Mouse (Mus musculus) testis, adult 2 months (tissue): ENCODE measurements around the gene Xpnpep1. TPM values are rescaled to one million over a fixed set of nuclear protein-coding genes. Genes with fewer than 3 reads are reported as not detected.
A peak's percentile ranks its signal among the peaks of the same experiment; 100 is the strongest.

Experiments used
- H3K27ac ChIP-seq: fragments of 200-500 bp; 2 replicates; pipeline ENCODE4 v1.5.1; 2012; ENCODE audit warnings: low read depth, low read length; ENCODE audit not compliant: control insufficient read depth, insufficient read depth
- H3K27me3 ChIP-seq: fragments of 200-500 bp; 2 replicates; pipeline ENCODE4 v1.6.1; 2012; ENCODE audit warnings: mild to moderate bottlenecking, low read length, moderate library complexity; ENCODE audit not compliant: control insufficient read depth, insufficient read depth
- H3K36me3 ChIP-seq: fragments of 200-500 bp; 2 replicates; pipeline ENCODE4 v1.6.1; 2012; ENCODE audit warnings: mild to moderate bottlenecking, low read length; ENCODE audit not compliant: control insufficient read depth, insufficient read depth
- H3K4me1 ChIP-seq: fragments of 200-500 bp; 2 replicates; pipeline ENCODE4 v1.6.1; 2012; ENCODE audit warnings: low read length; ENCODE audit not compliant: control insufficient read depth, insufficient read depth
- H3K4me3 ChIP-seq: fragments of 200-500 bp; 2 replicates; pipeline ENCODE4 v1.5.1; 2012; ENCODE audit warnings: low read depth, mild to moderate bottlenecking, low read length, moderate library complexity, mixed read lengths; ENCODE audit not compliant: control insufficient read depth
- CTCF ChIP-seq: fragments of 200-500 bp; IDR thresholded peaks from 2 replicates; pipeline ENCODE4 v1.5.1; 2012; ENCODE audit warnings: low read depth, mild to moderate bottlenecking, inconsistent platforms, low read length, moderate library complexity; ENCODE audit not compliant: control insufficient read depth, insufficient read depth, insufficient replicate concordance
- POLR2A ChIP-seq: fragments of 200-500 bp; IDR thresholded peaks from 2 replicates; pipeline ENCODE4 v1.6.1; 2012; ENCODE audit warnings: low read depth, mild to moderate bottlenecking, inconsistent platforms, low read length, moderate library complexity; ENCODE audit not compliant: control insufficient read depth
- polyA plus RNA-seq: library from polyadenylated mRNA; depleted of rRNA; stranded (reverse); fragments of >200 nt; gene quantifications from 2 replicates; pipeline ENCODE4 v1.2.3, GENCODE M21; 2012

The Xpnpep1 gene
- polyA plus RNA-seq, 1 experiment, result 141 TPM

DNA sequence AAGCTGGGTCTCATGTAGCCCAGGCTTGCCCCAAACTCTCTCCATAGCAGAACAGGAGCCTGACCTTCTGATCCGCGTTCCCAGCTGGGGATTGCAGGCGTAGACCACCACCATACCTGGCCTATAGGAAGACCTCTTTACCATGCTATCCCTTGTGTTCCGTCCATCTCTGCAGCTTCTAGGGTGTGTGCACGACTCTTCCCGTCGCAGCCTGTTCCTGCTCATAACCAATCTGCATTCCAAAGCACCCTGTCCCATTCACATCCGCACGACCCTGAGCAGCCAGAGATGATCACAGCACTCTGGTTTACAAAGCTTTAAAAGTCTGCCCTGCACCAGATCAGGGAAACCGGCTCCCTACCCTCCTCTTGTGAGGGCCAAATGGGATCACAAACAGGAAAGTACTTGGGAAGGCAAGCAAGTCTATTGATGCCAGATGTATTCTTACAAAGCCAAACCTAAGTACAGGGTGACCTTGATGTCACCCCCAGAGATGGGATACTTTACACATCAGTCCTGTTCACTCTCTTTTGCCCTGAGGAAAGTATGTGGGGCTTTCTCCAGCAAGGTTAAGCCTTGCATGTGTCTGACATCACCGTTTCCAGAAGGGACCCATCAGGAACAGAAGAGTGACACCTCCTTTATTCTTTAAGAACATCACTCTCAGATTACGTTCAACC is 24.4 kb upstream of the Xpnpep1 start:
- H3K36me3 ChIP-seq, result no peaks in the 10 kb centered on the region
- no peaks in the 10 kb centered on the region for H3K27me3 ChIP-seq
- H3K27ac ChIP-seq, result no peak overlapping the region
- TF ChIP-seq POLR2A, result no peak
- TF ChIP-seq CTCF, result no peak
- peaks cover 4% of the 10 kb centered on the region; the same call in 1 of the 2 replicates for H3K4me1 ChIP-seq
- no peak overlapping the region for H3K4me3 ChIP-seq

DNA sequence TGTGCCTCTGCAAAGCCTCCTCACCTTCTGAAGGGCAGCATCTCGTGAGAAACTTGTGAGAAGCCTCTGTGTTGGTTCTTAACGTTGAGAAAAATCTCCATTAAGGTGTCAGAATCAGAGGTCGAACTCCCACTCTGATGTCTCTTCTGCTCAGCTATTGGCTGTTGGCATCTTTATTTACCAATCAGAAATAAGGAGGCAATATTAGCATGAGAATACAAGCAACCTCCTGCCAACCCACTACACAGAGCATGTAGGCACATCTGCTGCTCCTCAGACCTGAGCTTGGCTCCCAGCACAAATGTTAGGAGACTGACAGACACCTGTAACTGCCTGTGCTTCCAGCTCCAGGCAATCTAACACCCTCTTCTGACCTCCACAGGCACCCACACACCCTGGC is 22.0 kb upstream of the Xpnpep1 start:
- Histone ChIP-seq H3K27ac (no peak overlapping the region), H3K27me3 (no peaks in the 10 kb centered on the region), H3K36me3 (no peaks in the 10 kb centered on the region), H3K4me1 (peaks cover 10% of the 10 kb centered on the region), H3K4me3 (no peak overlapping the region)
- TF ChIP-seq POLR2A (no peak), CTCF (no peak)

DNA sequence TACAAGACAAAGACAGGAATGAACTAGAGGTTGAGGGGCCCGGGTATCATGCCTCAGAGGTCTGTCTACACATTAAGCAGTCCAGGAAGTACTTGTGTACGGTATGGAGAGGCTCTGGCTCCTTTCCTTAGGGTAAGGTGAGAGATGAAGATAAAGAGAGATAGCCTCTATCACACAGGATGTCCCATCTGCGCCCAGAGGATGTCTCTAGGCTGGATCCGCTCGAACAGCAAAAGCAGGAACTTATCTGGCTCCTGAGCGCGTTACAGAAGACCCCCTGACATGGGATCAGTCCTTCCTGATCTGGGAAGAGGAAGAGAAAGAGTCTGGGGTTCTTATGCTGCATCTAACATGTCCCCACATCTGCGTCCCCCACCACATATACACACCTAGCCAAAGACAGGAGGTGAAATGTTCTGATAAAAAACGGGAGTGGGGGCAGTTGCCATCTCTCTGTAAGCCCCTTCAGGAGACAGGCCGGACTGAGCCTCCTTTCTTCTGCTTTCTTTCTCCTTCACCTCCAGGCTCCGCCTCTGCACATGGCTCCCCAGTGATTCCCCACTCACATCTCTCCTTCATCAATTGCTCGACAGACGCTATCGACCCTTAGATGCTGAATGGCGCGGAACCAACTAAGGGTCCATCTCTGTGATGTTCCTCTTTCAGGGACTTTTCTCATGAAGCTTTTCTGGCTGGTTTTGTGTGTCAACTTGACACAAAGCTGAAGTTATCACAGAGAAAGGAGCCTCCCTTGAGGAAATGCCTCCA is 19.5 kb upstream of the Xpnpep1 start:
- no peaks in the 10 kb centered on the region for H3K27me3 ChIP-seq
- H3K36me3 ChIP-seq, result no peaks in the 10 kb centered on the region
- H3K27ac ChIP-seq, result peak overlapping the region; percentile 32; the same call in 1 of the 2 replicates
- TF ChIP-seq CTCF, result no peak
- no peak for TF ChIP-seq POLR2A
- H3K4me1 ChIP-seq, result peaks cover 7% of the 10 kb centered on the region
- no peak overlapping the region for H3K4me3 ChIP-seq

DNA sequence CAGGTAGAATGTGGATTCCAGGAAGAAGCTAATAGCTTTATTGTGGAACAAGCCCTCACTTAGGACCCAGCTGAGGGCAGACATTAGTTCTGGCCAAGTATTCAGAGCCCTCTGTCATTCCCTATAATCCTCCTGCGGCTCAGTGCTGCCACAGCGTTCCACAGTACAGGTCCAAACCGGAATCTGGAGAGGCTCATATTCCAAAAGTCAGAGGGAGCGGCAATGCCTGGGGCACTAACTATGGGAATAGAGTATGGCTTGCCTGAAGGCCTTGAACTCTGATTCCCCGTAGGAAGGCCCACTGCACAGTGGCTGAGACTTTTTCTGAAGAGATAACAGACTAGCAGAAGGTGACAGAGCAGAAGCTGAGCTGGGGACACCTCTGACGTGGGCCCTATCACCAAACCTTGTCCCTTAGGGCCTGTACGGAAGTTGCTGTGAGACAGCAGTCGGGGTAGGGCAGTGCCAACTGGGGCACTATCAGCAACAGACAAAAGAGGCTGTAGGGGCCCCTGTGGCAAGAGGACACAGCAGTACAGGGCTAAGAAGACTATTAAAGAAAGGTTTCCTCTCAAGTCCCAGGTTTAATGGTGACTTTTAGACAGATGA is 18.8 kb upstream of the Xpnpep1 start:
- TF ChIP-seq POLR2A (no peak), CTCF (no peak)
- H3K27ac ChIP-seq, result peak overlapping the region; percentile 32
- H3K27me3 ChIP-seq, result no peaks in the 10 kb centered on the region
- peaks cover 7% of the 10 kb centered on the region for H3K4me1 ChIP-seq
- no peak overlapping the region for H3K4me3 ChIP-seq
- no peaks in the 10 kb centered on the region for H3K36me3 ChIP-seq

DNA sequence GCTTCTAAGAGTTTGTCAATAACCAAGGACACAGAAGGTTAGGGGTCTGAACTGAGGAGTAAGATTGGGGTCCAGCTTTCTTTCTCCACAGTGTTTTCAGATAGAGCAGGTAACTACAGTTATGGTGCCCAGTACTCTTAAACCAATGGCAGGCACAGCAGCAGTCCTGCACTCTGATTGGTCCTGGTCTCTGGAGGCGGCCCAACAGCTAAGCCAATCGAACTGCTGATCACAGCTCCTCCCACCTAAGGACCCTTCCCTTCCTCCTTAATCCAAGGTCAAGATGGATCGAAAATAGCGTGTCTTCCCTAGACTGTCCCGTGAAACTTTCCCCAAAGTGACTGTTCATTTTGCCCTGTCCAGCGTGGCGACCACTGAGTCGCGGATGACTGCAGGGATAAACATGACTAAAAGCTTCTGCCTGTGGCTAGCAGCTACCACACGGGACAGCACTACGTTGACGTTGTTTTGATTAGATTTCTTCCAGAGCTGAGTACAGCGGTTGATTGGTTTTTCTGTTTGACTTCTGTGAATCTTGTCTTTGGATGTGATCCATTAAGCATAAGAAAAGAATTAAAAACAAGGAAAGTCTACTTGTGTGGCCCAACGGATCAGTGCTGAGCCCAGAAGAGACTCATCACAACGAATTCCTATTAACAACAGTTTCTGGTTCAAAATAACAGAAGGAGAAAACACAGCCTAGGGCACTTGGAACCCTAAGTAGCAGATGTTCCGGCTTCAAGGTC is 18.1 kb upstream of the Xpnpep1 start:
- Histone ChIP-seq H3K4me3 (peak overlapping the region; percentile 61), H3K27me3 (no peaks in the 10 kb centered on the region), H3K36me3 (no peaks in the 10 kb centered on the region), H3K4me1 (peaks cover 7% of the 10 kb centered on the region), H3K27ac (peak overlapping the region; percentile 73)
- no peak for TF ChIP-seq POLR2A
- no peak for TF ChIP-seq CTCF

DNA sequence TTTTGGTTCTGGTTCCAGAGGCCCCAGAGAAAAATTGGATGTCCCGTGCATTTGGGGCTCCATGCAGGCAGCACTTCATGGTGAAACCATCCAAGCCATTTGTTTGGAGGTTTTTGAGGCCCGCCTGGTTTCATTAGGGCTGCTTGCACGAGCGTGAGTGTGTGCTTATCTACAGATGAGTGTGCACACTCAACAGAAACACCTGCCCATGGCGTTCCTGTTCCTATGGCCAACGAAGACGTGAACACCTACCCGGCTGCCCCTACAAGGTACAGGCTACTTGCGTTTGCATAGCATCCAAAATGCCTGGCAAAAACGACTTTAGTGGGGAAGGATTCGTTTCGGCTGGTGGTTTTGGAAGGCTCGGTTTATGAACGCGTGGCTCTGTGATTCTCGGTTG is 13.3 kb upstream of the Xpnpep1 start:
- H3K27me3 ChIP-seq, result no peaks in the 10 kb centered on the region
- peaks cover 10% of the 10 kb centered on the region for H3K4me1 ChIP-seq
- TF ChIP-seq CTCF (no peak), POLR2A (no peak)
- H3K36me3 ChIP-seq, result no peaks in the 10 kb centered on the region
- no peak overlapping the region for H3K27ac ChIP-seq
- H3K4me3 ChIP-seq, result no peak overlapping the region

DNA sequence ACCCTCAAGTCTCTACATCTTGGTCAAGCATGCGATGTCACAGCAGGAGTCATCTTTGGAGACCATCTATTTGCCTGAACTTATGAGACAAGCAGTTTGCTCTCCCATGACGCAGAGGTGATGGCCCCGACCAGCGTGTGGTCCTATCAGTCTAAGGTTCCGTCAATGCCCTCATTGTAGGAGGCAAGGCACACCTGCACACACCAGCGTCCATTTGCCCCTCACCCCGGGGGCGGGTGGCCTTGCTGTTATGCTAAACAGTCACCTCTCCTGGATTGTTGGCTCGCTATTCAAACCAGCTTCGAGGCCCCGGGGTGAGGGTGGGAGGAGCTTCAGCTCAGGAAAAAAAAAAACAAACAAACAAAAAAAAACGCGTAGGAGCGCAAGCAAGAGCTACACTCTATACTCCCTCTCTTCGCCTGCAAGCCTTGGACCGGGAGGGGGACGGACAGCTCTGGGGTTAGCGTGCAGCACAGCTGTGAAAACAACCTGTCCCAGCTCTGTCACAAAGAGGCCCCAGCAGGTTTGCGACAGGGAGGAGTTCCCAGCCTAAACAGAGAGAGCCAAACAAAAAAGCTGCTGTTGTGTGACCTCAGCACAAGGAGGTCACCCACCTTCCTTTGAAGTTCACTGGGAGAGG is 12.1 kb upstream of the Xpnpep1 start:
- TF ChIP-seq CTCF, result no peak
- TF ChIP-seq POLR2A, result no peak
- Histone ChIP-seq H3K36me3 (no peaks in the 10 kb centered on the region), H3K4me3 (no peak overlapping the region), H3K4me1 (peaks cover 7% of the 10 kb centered on the region), H3K27me3 (no peaks in the 10 kb centered on the region), H3K27ac (no peak overlapping the region)
